Mouse (Mus musculus): Measurements from ENCODE around the gene Hoxc4. TPM values are rescaled to one million over a fixed set of nuclear protein-coding genes. Genes with fewer than 3 reads are reported as not detected.

Gene Hoxc4
- total RNA-seq, 1 experiment, result 0.31 TPM

GRCm38 (mm10) chr15:102996548-102996947 is 22.2 kb upstream of the Hoxc4 start:
- DNase-seq (ENCODE audit: low read depth, low spot score), result no peak

GRCm38 (mm10) chr15:102997431-102997830 is 21.3 kb upstream of the Hoxc4 start:
- in situ Hi-C loops (cut with MboI; ENCODE audit: low sequenced_read_pairs in 2 of 2, unreplicated experiment in 2 of 2), result loop anchor here (5.0 to 25.0 kb wide), 2 partner anchors 35 to 315 kb away; partner anchors contain the start of gene Gpr84 (in 1 of the 2)
- H3K9me3 ChIP-seq (ENCODE audit: control insufficient read depth, insufficient read depth, low read depth, low read length), result no peaks in the 10 kb centered on the region
- H3K36me3 ChIP-seq (ENCODE audit: control insufficient read depth, insufficient read depth, low read length, poor library complexity, severe bottlenecking), result no peaks in the 10 kb centered on the region
- TF ChIP-seq ZNF384 (IDR thresholded peaks at IDR 0.05; ENCODE audit: low read depth, low read length), result no peak
- no peak for TF ChIP-seq HCFC1 (IDR thresholded peaks at IDR 0.05; ENCODE audit: borderline replicate concordance, insufficient read depth, low read length)
- no peak for TF ChIP-seq CHD2 (IDR thresholded peaks at IDR 0.05; ENCODE audit: low read depth, low read length)
- no peak for TF ChIP-seq ZC3H11A (IDR thresholded peaks at IDR 0.05; ENCODE audit: borderline replicate concordance, low read depth, low read length)
- no peak for TF ChIP-seq MAFK (IDR thresholded peaks at IDR 0.05; ENCODE audit: insufficient read depth, low read depth, low read length)
- no peak for DNase-seq (ENCODE audit: low read depth, low spot score)
- no peak overlapping the region for H3K9ac ChIP-seq (ENCODE audit: insufficient read depth, low read depth, low read length, poor library complexity, severe bottlenecking)
- peaks cover 0 to 3% of the 10 kb centered on the region in 2 experiments; a peak in 1 of 4 replicates for H3K4me1 ChIP-seq (ENCODE audit: control insufficient read depth in 2 of 2, insufficient read depth in 2 of 2, low read length in 2 of 2, poor library complexity in 1 of 2)
- no peak overlapping the region for H3K4me3 ChIP-seq (ENCODE audit: insufficient read depth in 1 of 2, low read depth in 1 of 2, low read length in 2 of 2, poor library complexity in 1 of 2, severe bottlenecking in 1 of 2)
- H3K27ac ChIP-seq (ENCODE audit: insufficient read depth, low read depth, low read length, poor library complexity, severe bottlenecking), result no peak overlapping the region

More at GRCm38 (mm10) chr15:102996548-102996947, 22.2 kb upstream of the Hoxc4 start:
- Histone ChIP-seq H3K9me3 (ENCODE audit: control insufficient read depth, insufficient read depth, low read depth, low read length) (no peaks in the 10 kb centered on the region), H3K36me3 (ENCODE audit: control insufficient read depth, insufficient read depth, low read length, poor library complexity, severe bottlenecking) (no peaks in the 10 kb centered on the region), H3K4me1 (ENCODE audit: control insufficient read depth in 2 of 2, insufficient read depth in 2 of 2, low read length in 2 of 2, poor library complexity in 1 of 2) (peaks cover 0 to 3% of the 10 kb centered on the region in 2 experiments; a peak in 1 of 4 replicates), H3K9ac (ENCODE audit: insufficient read depth, low read depth, low read length, poor library complexity, severe bottlenecking) (no peak overlapping the region), H3K4me3 (ENCODE audit: insufficient read depth in 1 of 2, low read depth in 1 of 2, low read length in 2 of 2, poor library complexity in 1 of 2, severe bottlenecking in 1 of 2) (no peak overlapping the region), H3K27ac (ENCODE audit: insufficient read depth, low read depth, low read length, poor library complexity, severe bottlenecking) (no peak overlapping the region)
- TF ChIP-seq CHD2 (IDR thresholded peaks at IDR 0.05; ENCODE audit: low read depth, low read length) (no peak), MAFK (IDR thresholded peaks at IDR 0.05; ENCODE audit: insufficient read depth, low read depth, low read length) (no peak)
- in situ Hi-C loops (cut with MboI; ENCODE audit: low sequenced_read_pairs in 2 of 2, unreplicated experiment in 2 of 2), result loop anchor here (5.0 to 25.0 kb wide), 2 partner anchors 34 to 316 kb away; partner anchors contain the start of gene Gpr84 (in 1 of the 2)

GRCm38 (mm10) chr15:102997939-102998355 is 20.8 kb upstream of the Hoxc4 start, which contains the start of gene Hoxc6:
Hoxc6 (plus strand) TSS chr15:102998257.
- H3K9ac ChIP-seq (ENCODE audit: insufficient read depth, low read depth, low read length, poor library complexity, severe bottlenecking), result no peak within 1 kb of the TSS
- H3K36me3 ChIP-seq (ENCODE audit: control insufficient read depth, insufficient read depth, low read length, poor library complexity, severe bottlenecking), result no peaks in the 10 kb centered on the region
- TF ChIP-seq ZC3H11A (IDR thresholded peaks at IDR 0.05; ENCODE audit: borderline replicate concordance, low read depth, low read length) (no peak), HCFC1 (IDR thresholded peaks at IDR 0.05; ENCODE audit: borderline replicate concordance, insufficient read depth, low read length) (no peak), MAFK (IDR thresholded peaks at IDR 0.05; ENCODE audit: insufficient read depth, low read depth, low read length) (no peak), CHD2 (IDR thresholded peaks at IDR 0.05; ENCODE audit: low read depth, low read length) (no peak), ZNF384 (IDR thresholded peaks at IDR 0.05; ENCODE audit: low read depth, low read length) (no peak)
- in situ Hi-C loops (cut with MboI; ENCODE audit: low sequenced_read_pairs in 2 of 2, unreplicated experiment in 2 of 2), result loop anchor here (5.0 to 25.0 kb wide), 2 partner anchors 36 to 314 kb away; partner anchors contain the start of gene Gpr84 (in 1 of the 2)
- no peaks in the 10 kb centered on the region for H3K9me3 ChIP-seq (ENCODE audit: control insufficient read depth, insufficient read depth, low read depth, low read length)
- H3K4me3 ChIP-seq (ENCODE audit: insufficient read depth in 1 of 2, low read depth in 1 of 2, low read length in 2 of 2, poor library complexity in 1 of 2, severe bottlenecking in 1 of 2), result peak within 1 kb of the TSS; percentile 41 to 49; a peak in 3 of 4 replicates
- H3K4me1 ChIP-seq (ENCODE audit: control insufficient read depth in 2 of 2, insufficient read depth in 2 of 2, low read length in 2 of 2, poor library complexity in 1 of 2), result peaks cover 0 to 3% of the 10 kb centered on the region in 2 experiments; a peak in 1 of 4 replicates
- no peak for DNase-seq (ENCODE audit: low read depth, low spot score)
- no peak within 1 kb of the TSS for H3K27ac ChIP-seq (ENCODE audit: insufficient read depth, low read depth, low read length, poor library complexity, severe bottlenecking)

GRCm38 (mm10) chr15:102998608-102999182 is 20.0 kb upstream of the Hoxc4 start:
- in situ Hi-C loops (cut with MboI; ENCODE audit: low sequenced_read_pairs in 2 of 2, unreplicated experiment in 2 of 2), result loop anchor here (5.0 to 25.0 kb wide), 2 partner anchors 36 to 314 kb away; partner anchors contain the start of gene Gpr84 (in 1 of the 2)
- H3K36me3 ChIP-seq (ENCODE audit: control insufficient read depth, insufficient read depth, low read length, poor library complexity, severe bottlenecking), result no peaks in the 10 kb centered on the region
- peaks cover 0 to 3% of the 10 kb centered on the region in 2 experiments; a peak in 1 of 4 replicates for H3K4me1 ChIP-seq (ENCODE audit: control insufficient read depth in 2 of 2, insufficient read depth in 2 of 2, low read length in 2 of 2, poor library complexity in 1 of 2)
- no peak overlapping the region for H3K27ac ChIP-seq (ENCODE audit: insufficient read depth, low read depth, low read length, poor library complexity, severe bottlenecking)
- H3K9ac ChIP-seq (ENCODE audit: insufficient read depth, low read depth, low read length, poor library complexity, severe bottlenecking), result no peak overlapping the region
- H3K4me3 ChIP-seq (ENCODE audit: insufficient read depth in 1 of 2, low read depth in 1 of 2, low read length in 2 of 2, poor library complexity in 1 of 2, severe bottlenecking in 1 of 2), result peak overlapping the region; percentile 41 to 49; a peak in 3 of 4 replicates
- no peak for TF ChIP-seq ZC3H11A (IDR thresholded peaks at IDR 0.05; ENCODE audit: borderline replicate concordance, low read depth, low read length)
- TF ChIP-seq CHD2 (IDR thresholded peaks at IDR 0.05; ENCODE audit: low read depth, low read length), result no peak
- TF ChIP-seq MAFK (IDR thresholded peaks at IDR 0.05; ENCODE audit: insufficient read depth, low read depth, low read length), result no peak
- no peak for TF ChIP-seq ZNF384 (IDR thresholded peaks at IDR 0.05; ENCODE audit: low read depth, low read length)
- no peak for TF ChIP-seq HCFC1 (IDR thresholded peaks at IDR 0.05; ENCODE audit: borderline replicate concordance, insufficient read depth, low read length)
- no peaks in the 10 kb centered on the region for H3K9me3 ChIP-seq (ENCODE audit: control insufficient read depth, insufficient read depth, low read depth, low read length)
- DNase-seq (ENCODE audit: low read depth, low spot score), result no peak
